Mouse (Mus musculus) ES-Bruce4 (cell line): Measurements from ENCODE around the gene Mycbpap.

Experiments used
- CTCF ChIP-seq: IDR thresholded peaks from one replicate; pipeline ENCODE4 v1.8.1; 2011; ENCODE audit warnings: low read depth, low read length
- EP300 ChIP-seq: IDR thresholded peaks from 2 replicates; pipeline ENCODE4 v1.6.1; 2011; ENCODE audit warnings: low read depth, low read length; ENCODE audit not compliant: insufficient read depth
- POLR2A ChIP-seq: IDR thresholded peaks from one replicate; pipeline ENCODE4 v1.8.1; 2011; ENCODE audit warnings: low read length; ENCODE audit not compliant: insufficient read depth

GRCm38 (mm10) chr11:94548041-94548784 is 26.7 kb upstream of the Mycbpap start:
- TF ChIP-seq EP300 (no peak), CTCF (no peak), POLR2A (no peak)
